Mouse (Mus musculus): Measurements from ENCODE around the gene Rnaseh2a. TPM values are rescaled to one million over a fixed set of nuclear protein-coding genes. Genes with fewer than 3 reads are reported as not detected.

The Rnaseh2a gene
- polyA plus RNA-seq (2014; fragmentation: Illumina TruSeq; extraction: RNeasy Lipid Tissue Mini Kit (QIAGEN cat#74804); ENCODE audit: low read depth, low replicate concordance), result 64.5 TPM

DNA sequence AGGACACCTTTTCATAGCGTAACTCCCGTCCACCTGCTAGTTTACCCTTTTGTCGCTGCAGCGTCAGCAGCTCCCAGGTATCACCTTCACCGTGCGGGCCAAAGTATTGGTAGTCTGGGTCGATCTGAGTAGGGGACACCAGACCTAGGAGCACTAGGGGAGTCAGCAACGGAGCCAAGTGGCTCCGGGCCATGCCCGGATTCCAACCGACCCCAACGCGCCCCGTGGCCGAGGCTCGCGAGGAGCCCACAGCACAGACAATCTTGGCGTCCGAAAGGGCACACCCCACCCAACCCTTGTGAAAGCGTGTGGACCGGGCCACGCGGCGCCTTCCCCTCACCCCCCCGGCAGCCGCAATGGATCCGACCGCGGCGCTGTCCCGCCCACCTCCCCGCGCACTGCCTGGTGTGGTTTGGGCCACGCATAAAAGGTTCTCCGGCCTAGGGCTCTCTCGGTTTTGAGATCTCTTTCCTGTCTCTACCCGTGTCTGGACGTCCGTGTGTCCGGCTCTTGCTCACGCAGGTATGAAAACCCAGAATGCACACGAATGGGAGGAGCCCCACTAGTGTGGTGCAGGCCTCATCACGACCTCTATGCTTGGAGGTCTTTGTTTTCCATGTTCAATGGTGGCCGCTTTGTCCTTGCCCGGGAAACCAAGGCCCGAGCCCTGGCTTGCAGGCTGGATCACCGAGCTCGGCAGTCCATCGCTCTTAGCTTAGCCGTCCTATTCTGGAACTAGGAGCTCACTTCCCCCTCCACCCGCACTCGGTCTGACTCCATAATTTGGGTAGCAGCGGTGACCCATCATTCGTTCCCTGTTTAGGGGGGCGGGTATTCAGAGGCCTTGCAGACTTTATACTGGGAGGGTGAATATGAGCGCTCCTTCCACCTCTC lies at the start of gene Rnaseh2a, which contains the start of the genes Gm49661 and Prdx2:
Gene Rnaseh2a (minus strand): TSS at position 527 of the 894 bp plus-strand sequence.
Gene Gm49661 (minus strand): TSS at position 193 of the 894 bp plus-strand sequence.
Gene Prdx2 (plus strand): TSS at position 347 of the 894 bp plus-strand sequence.

DNA sequence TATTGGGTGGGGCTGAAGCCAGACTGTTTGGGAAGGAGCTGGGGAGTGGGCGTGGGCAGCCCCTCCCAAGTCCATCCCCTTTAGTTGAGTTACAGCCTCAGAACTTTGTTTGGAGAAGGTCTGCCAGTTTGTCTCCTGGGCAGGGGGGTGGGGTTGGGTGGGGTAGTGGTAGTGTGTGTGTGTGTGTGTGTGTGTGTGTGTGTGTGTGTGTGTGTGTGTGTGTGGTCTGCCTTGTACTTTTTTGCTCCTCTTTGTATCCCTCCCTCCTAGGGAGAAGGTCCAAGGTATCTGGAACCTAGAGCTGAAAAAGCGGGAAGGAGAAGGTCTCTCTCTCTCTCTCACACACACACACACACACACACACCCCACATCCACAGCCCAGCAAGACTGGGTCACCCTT lies 44.9 kb upstream of the Rnaseh2a start, which contains the start of gene Best2:
Gene Best2 (minus strand): TSS at position 101 of the 400 bp plus-strand sequence.

DNA sequence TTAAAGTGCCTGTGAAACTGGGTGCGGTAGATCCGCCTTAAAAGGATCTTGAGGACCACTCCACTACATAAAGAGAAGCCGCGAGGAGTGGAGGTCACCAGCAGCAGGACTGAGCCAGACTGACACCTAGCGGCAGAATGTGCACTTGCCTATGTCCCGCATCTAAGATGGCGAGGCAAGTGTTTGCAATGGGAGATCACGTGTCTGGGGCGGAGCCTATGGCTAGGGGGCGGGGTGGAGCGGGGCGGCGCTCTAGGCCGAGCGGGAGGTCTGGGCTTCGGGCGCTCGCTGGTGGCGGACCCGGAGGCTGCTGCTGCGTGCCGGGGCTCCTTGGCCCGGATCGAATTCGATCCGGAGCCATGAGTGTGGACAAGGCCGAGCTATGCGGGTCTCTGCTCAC lies 20.8 kb upstream of the Rnaseh2a start, which contains the start of gene Hook2:
Gene Hook2 (plus strand): TSS at position 255 of the 400 bp plus-strand sequence.

DNA sequence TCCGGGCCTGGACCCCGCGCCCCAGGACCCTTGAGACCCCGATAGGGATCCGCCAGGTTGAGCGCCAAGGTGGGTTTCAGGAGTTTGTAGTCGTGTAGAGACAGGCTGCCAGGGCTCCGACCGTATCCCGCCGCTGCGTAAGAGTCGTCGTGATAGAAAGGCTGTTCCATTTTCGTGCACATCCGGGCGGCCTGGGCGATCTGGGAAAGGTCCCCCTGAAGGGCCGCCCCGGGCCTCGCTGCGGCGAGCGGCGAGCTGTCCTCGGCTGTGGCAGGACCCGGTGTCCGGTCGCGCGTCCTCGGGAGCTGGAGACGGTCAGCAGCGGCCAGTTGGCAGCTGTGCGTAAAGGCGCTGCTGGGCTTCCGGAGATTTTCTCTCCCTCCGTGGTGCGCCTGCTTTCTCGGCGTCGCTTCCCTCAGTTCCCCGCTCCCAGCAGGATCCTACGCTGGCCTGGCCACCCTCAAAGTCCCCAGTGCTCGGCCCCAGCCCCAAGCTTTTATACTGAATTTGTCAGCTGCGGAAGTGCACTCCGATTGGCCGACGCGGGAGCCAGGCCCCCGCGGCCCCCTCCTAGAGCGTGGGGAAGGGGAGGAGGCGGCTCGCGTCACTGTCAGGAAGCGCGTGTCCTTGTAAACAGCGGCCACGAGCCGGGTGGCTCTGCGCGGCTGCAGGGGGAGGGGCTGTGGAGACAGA lies 8.8 kb upstream of the Rnaseh2a start, which contains the start of gene Junb:
Gene Junb (minus strand): TSS at position 471 of the 693 bp plus-strand sequence.

DNA sequence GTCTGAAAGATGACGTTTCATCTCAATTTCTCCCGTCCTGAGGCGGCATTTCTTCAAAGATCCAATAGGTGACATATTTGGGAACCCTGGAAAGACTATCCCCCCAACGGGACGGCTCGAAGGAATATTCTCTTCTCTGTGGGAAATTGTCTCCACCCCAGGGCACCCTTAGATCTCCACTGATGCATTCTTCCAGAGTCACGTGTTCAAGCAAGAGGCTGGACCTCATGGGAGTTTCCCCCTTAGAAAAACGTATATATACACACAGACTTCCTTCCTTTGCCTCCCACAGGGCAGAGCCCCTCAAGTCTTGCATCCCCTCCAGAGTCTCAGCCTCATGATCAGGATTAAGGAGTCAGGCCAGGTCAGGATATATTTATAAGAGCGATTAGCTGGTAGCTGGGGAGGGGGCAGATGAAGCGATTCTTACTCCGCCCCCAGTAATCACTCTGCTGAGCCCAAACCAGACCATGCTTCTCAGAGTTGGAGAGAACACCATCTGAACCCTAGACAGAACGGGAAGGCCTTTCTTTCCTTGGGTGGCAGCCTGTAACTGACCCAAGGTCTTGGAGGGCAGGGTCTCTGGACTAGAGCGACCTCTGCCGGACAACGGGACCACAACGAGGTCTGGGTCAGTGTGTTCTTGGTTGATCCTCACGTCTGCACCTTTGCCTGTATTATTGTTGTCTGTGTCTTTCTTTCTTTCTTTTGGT lies 22.9 kb downstream of the Rnaseh2a start, which contains the start of gene Rtbdn:
Gene Rtbdn (plus strand): TSS at position 464 of the 713 bp plus-strand sequence.

DNA sequence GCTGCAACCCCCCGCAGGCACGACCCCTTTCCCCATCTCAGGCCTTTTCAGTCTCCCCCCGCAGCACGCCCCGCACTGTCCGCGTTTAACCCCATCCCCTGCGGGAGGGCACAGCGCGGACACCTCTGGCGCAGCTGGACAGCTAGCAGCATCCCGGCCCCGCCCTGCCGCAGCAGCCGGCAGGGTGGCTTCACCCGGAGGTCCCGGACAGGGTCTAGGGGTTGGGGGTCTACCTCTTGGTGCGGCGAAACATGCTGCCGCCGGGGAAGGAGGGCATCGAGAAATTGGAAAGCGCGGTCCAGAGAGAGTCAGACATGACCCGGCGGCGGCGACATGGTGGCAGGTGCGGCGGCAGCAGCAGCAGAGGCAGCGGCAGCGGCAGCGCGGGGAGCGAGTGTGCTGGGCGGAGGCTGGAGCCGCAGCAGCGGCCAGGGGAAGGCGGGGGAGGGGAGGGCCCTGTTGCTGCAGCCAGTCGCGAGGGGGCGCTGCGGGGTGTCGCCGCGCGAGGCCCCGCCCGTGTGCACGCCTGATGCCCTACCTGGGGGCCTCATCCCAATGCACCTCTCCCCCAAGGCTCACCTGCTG lies 32.5 kb downstream of the Rnaseh2a start, which contains the start of gene Mast1:
Gene Mast1 (minus strand): TSS at position 398 of the 585 bp plus-strand sequence.

DNA sequence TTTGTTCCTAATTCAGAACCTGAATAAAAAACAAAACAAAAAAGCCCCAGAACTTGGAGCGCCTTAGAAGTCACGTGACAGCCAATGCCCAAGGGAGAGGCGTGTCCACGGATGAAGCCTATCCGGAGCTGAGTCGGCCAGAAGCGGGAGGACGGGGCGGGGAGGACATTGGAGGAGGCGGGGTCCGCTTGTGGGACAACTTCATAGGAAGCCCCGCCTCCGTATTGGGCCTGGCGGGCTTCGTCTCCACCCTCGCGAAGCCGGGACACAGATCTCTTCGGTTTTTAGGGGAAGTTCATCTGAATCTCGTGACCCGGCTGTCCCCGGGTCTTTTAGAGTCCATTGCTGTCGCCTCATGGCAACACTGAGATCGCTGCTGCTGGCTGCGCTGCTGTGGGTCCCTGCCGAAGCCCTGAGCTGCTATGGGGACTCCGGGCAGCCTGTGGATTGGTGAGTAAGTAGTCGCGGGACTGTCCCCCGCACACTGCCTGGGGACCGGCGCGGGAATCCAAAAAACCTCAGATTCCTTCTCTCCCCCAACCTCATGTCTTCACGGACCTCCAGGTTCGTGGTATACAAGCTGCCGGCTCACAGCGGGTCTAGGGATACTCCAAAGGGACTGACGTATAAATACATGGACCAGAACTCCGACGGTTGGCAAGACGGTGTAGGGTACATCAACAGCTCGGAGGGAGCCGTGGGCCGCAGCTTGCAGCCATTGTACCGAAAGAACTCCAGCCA lies 61.0 kb downstream of the Rnaseh2a start, which contains the start of gene Dnase2a:
Gene Dnase2a (plus strand): TSS at position 140 of the 741 bp plus-strand sequence.

Other genes starting within 250 kb of the Rnaseh2a start
- 1.8 TPM for gene G430095P16Rik, start 246.8 kb downstream of the Rnaseh2a start, polyA plus RNA-seq (2014; fragmentation: Illumina TruSeq; extraction: RNeasy Lipid Tissue Mini Kit (QIAGEN cat#74804); ENCODE audit: low read depth, low replicate concordance)
- gene Nfix, start 169.4 kb downstream of the Rnaseh2a start, polyA plus RNA-seq (2014; fragmentation: Illumina TruSeq; extraction: RNeasy Lipid Tissue Mini Kit (QIAGEN cat#74804); ENCODE audit: low read depth, low replicate concordance), result 69.9 TPM
- 6.5 TPM for gene Dand5, start 146.9 kb downstream of the Rnaseh2a start, polyA plus RNA-seq (2014; fragmentation: Illumina TruSeq; extraction: RNeasy Lipid Tissue Mini Kit (QIAGEN cat#74804); ENCODE audit: low read depth, low replicate concordance)
- gene Gadd45gip1, start 138.2 kb downstream of the Rnaseh2a start, polyA plus RNA-seq (2014; fragmentation: Illumina TruSeq; extraction: RNeasy Lipid Tissue Mini Kit (QIAGEN cat#74804); ENCODE audit: low read depth, low replicate concordance), result 13.5 TPM
- gene Rad23a, start 129.1 kb downstream of the Rnaseh2a start, polyA plus RNA-seq (2014; fragmentation: Illumina TruSeq; extraction: RNeasy Lipid Tissue Mini Kit (QIAGEN cat#74804); ENCODE audit: low read depth, low replicate concordance), result 56.6 TPM
- 1,480 TPM for gene Calr, start 122.8 kb downstream of the Rnaseh2a start, polyA plus RNA-seq (2014; fragmentation: Illumina TruSeq; extraction: RNeasy Lipid Tissue Mini Kit (QIAGEN cat#74804); ENCODE audit: low read depth, low replicate concordance)
- 31.3 TPM for gene Farsa, start 112.8 kb downstream of the Rnaseh2a start, polyA plus RNA-seq (2014; fragmentation: Illumina TruSeq; extraction: RNeasy Lipid Tissue Mini Kit (QIAGEN cat#74804); ENCODE audit: low read depth, low replicate concordance)
- gene Syce2, start 97.7 kb downstream of the Rnaseh2a start, polyA plus RNA-seq (2014; fragmentation: Illumina TruSeq; extraction: RNeasy Lipid Tissue Mini Kit (QIAGEN cat#74804); ENCODE audit: low read depth, low replicate concordance), result 21.8 TPM
- gene Gcdh, start 75.8 kb downstream of the Rnaseh2a start, polyA plus RNA-seq (2014; fragmentation: Illumina TruSeq; extraction: RNeasy Lipid Tissue Mini Kit (QIAGEN cat#74804); ENCODE audit: low read depth, low replicate concordance), result 45.3 TPM
- gene Klf1, start 67.8 kb downstream of the Rnaseh2a start, polyA plus RNA-seq (2014; fragmentation: Illumina TruSeq; extraction: RNeasy Lipid Tissue Mini Kit (QIAGEN cat#74804); ENCODE audit: low read depth, low replicate concordance), result 0.34 TPM
- gene Dnase2a, start 61.2 kb downstream of the Rnaseh2a start, polyA plus RNA-seq (2014; fragmentation: Illumina TruSeq; extraction: RNeasy Lipid Tissue Mini Kit (QIAGEN cat#74804); ENCODE audit: low read depth, low replicate concordance), result 46.1 TPM
- 0.45 TPM for gene Mast1, start 32.4 kb downstream of the Rnaseh2a start, polyA plus RNA-seq (2014; fragmentation: Illumina TruSeq; extraction: RNeasy Lipid Tissue Mini Kit (QIAGEN cat#74804); ENCODE audit: low read depth, low replicate concordance)
- not detected for gene Rtbdn, start 22.8 kb downstream of the Rnaseh2a start, polyA plus RNA-seq (2014; fragmentation: Illumina TruSeq; extraction: RNeasy Lipid Tissue Mini Kit (QIAGEN cat#74804); ENCODE audit: low read depth, low replicate concordance)
- 6.1 TPM for gene Gm49661, start 334 bp downstream of the Rnaseh2a start, polyA plus RNA-seq (2014; fragmentation: Illumina TruSeq; extraction: RNeasy Lipid Tissue Mini Kit (QIAGEN cat#74804); ENCODE audit: low read depth, low replicate concordance)
- gene Prdx2, start 180 bp downstream of the Rnaseh2a start, polyA plus RNA-seq (2014; fragmentation: Illumina TruSeq; extraction: RNeasy Lipid Tissue Mini Kit (QIAGEN cat#74804); ENCODE audit: low read depth, low replicate concordance), result 210 TPM
- 44.8 TPM for gene Junb, start 9.0 kb upstream of the Rnaseh2a start, polyA plus RNA-seq (2014; fragmentation: Illumina TruSeq; extraction: RNeasy Lipid Tissue Mini Kit (QIAGEN cat#74804); ENCODE audit: low read depth, low replicate concordance)
- 30.4 TPM for gene Hook2, start 20.8 kb upstream of the Rnaseh2a start, polyA plus RNA-seq (2014; fragmentation: Illumina TruSeq; extraction: RNeasy Lipid Tissue Mini Kit (QIAGEN cat#74804); ENCODE audit: low read depth, low replicate concordance)
- gene Best2, start 44.8 kb upstream of the Rnaseh2a start, polyA plus RNA-seq (2014; fragmentation: Illumina TruSeq; extraction: RNeasy Lipid Tissue Mini Kit (QIAGEN cat#74804); ENCODE audit: low read depth, low replicate concordance), result not detected
- gene Asna1, start 55.5 kb upstream of the Rnaseh2a start, polyA plus RNA-seq (2014; fragmentation: Illumina TruSeq; extraction: RNeasy Lipid Tissue Mini Kit (QIAGEN cat#74804); ENCODE audit: low read depth, low replicate concordance), result 81.0 TPM
- gene Trir, start 57.1 kb upstream of the Rnaseh2a start, polyA plus RNA-seq (2014; fragmentation: Illumina TruSeq; extraction: RNeasy Lipid Tissue Mini Kit (QIAGEN cat#74804); ENCODE audit: low read depth, low replicate concordance), result 87.2 TPM
- gene Tnpo2, start 67.1 kb upstream of the Rnaseh2a start, polyA plus RNA-seq (2014; fragmentation: Illumina TruSeq; extraction: RNeasy Lipid Tissue Mini Kit (QIAGEN cat#74804); ENCODE audit: low read depth, low replicate concordance), result 46.5 TPM
- gene Fbxw9, start 90.3 kb upstream of the Rnaseh2a start, polyA plus RNA-seq (2014; fragmentation: Illumina TruSeq; extraction: RNeasy Lipid Tissue Mini Kit (QIAGEN cat#74804); ENCODE audit: low read depth, low replicate concordance), result 31.5 TPM
- gene Gm5741, start 98.2 kb upstream of the Rnaseh2a start, polyA plus RNA-seq (2014; fragmentation: Illumina TruSeq; extraction: RNeasy Lipid Tissue Mini Kit (QIAGEN cat#74804); ENCODE audit: low read depth, low replicate concordance), result not detected
- gene Dhps, start 102.0 kb upstream of the Rnaseh2a start, polyA plus RNA-seq (2014; fragmentation: Illumina TruSeq; extraction: RNeasy Lipid Tissue Mini Kit (QIAGEN cat#74804); ENCODE audit: low read depth, low replicate concordance), result 25.9 TPM
- gene Wdr83os, start 111.0 kb upstream of the Rnaseh2a start, polyA plus RNA-seq (2014; fragmentation: Illumina TruSeq; extraction: RNeasy Lipid Tissue Mini Kit (QIAGEN cat#74804); ENCODE audit: low read depth, low replicate concordance), result 89.8 TPM
- 23.2 TPM for gene Wdr83, start 111.5 kb upstream of the Rnaseh2a start, polyA plus RNA-seq (2014; fragmentation: Illumina TruSeq; extraction: RNeasy Lipid Tissue Mini Kit (QIAGEN cat#74804); ENCODE audit: low read depth, low replicate concordance)
- gene Man2b1, start 113.5 kb upstream of the Rnaseh2a start, polyA plus RNA-seq (2014; fragmentation: Illumina TruSeq; extraction: RNeasy Lipid Tissue Mini Kit (QIAGEN cat#74804); ENCODE audit: low read depth, low replicate concordance), result 115 TPM
- gene Zfp791, start 153.3 kb upstream of the Rnaseh2a start, polyA plus RNA-seq (2014; fragmentation: Illumina TruSeq; extraction: RNeasy Lipid Tissue Mini Kit (QIAGEN cat#74804); ENCODE audit: low read depth, low replicate concordance), result 5.5 TPM
- not detected for gene Cks1brt, start 182.2 kb upstream of the Rnaseh2a start, polyA plus RNA-seq (2014; fragmentation: Illumina TruSeq; extraction: RNeasy Lipid Tissue Mini Kit (QIAGEN cat#74804); ENCODE audit: low read depth, low replicate concordance)